Mouse (Mus musculus) hematopoietic stem cell, adult 5-6 weeks (primary cell): ENCODE data around the gene Obsl1. TPM values are rescaled to one million over a fixed set of nuclear protein-coding genes. Genes with fewer than 3 reads are reported as not detected.

Source experiments
- ATAC-seq, 2 experiments: fragments of 125-278 bp in 1 of 2; replicated peaks in 1 of 2; 2 replicates each; pipeline ENCODE4 v1.8.0; 2016 to 2017; ENCODE audit warnings: inconsistent platforms in 2 of 2, mild to moderate bottlenecking in 2 of 2, moderate number of reproducible peaks in 2 of 2, low read depth in 1 of 2, moderate TSS enrichment in 1 of 2; ENCODE audit not compliant: low FRiP score in 2 of 2, poor library complexity in 2 of 2, severe bottlenecking in 2 of 2, insufficient read depth in 1 of 2, low TSS enrichment in 1 of 2
- total RNA-seq: library from RNA; stranded (forward); fragments of 172-1452, 232-1000 nt; gene quantifications from 2 replicates; pipeline ENCODE4 v1.2.3, GENCODE M21; 2017

Gene Obsl1
- total RNA-seq, 1 experiment from 2014 or later, result 11.3 TPM

DNA sequence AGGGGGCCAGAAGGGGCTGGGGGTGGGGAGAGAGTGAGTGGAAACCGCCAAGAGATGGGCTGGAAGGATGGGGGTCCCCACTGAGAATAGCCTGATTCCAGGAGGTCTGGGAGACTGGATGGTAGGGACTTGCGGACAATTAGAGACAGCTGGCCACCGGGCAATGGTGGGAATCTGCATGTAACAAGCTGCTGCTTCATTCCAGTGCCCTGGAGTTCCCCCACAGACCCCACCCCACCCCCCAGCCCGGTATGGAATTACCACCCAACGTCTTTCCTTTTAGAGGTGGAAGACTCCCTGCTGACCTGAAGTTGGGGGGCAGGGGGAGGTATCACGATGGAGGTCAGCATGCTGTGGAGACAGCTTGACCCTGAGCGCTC is 58.2 kb downstream of the Obsl1 start:
- no peak for ATAC-seq

DNA sequence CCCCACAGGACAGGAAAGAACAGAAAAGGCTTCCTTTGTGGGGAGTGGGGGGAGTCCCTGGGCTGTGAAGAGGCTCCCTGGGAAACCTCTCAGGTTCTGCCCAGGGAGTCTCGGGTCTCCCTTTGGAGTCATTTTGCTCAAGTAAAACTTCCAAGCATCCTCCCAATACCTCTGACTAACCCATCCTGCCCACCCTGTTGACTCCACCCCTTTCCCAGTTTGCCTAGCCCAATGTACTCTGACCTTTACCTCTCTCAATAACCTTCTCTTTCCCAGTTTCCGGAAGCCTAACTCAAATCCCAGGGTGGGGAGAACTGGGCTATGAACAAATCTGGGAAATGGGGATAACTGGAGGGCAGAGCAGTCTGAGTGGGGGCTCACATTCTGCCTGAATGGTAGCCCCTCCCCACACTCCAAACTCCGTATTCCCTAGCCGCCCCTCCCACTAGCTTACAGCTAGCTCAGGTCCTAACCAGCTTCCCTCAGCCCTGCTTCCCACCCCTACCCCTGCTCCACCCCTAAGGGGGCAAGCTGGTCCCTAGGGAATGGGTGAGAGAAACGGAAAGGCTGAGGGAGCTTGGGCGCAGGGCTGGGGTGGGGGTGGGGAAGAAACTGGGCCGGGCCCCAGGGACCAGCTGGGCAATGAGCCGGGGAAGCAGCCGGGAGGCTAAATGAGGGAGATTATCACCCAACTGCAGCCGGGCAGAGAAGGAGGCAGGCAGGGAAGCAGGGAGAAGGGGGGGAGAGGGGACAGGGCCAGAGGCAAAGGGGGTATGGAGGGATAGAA is 58.8 kb downstream of the Obsl1 start:
- no peak for ATAC-seq

DNA sequence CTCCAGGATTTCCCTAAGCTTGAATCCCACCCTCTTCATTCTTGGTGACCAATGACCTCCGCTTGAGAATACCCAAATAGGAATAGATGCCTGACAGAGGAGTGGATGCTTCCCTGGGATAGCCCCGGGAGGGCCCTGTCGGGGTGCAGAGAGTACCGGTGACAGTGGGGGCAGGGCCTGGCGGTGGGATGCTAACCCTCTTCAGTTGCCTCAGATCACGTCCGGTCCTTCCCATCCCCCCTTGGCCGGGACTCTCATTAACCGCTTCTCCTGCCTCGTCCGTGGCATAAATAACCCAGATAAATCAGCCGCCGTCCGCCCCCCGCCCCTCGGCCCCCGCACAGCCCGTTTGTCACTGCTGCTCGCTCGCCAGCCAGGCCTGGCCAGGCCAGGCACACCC is 59.6 kb downstream of the Obsl1 start:
- ATAC-seq, result no peak

DNA sequence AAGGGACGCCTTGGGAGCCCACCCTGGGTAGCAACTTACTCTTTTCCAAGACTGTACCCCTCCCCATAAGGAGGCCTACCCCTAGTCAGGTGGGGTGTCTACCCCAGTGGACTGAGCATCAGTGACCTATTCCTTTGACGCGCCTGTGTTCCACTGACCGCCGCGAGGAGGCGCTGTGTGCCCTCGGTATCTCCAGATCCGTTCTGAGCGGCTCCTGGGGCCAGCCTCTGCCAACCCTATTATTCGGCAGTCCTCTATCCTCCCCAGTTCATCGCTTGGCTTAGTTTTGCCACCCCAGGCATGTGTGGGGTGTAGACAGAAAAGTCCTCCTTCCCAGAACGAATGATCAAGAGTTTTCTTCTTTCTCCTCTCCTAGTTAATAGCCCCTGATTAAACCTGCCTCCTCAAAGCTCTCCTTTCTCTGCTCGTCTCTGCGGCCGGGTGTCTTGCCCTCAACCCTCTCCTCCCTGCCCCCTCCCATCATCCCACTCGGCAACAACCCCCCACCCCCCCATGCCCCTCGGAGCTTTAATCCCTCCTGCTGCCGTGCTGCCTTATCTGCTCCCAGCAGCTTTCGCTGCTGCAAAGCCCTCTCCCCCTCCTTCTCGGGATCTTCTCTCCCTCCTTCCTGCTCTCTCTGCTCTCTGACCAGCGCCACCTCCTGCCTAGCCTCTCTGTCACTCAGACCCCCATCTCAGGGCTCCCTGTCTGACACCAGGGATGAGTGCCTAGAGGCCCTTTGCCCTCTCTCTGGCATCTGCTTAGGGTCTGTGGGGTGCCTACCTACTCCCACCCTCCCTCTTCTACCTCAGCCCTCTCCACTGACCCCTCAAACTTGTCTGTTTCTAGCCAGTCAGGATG is 60.3 kb downstream of the Obsl1 start:
- peak; percentile 52 to 70 for ATAC-seq

DNA sequence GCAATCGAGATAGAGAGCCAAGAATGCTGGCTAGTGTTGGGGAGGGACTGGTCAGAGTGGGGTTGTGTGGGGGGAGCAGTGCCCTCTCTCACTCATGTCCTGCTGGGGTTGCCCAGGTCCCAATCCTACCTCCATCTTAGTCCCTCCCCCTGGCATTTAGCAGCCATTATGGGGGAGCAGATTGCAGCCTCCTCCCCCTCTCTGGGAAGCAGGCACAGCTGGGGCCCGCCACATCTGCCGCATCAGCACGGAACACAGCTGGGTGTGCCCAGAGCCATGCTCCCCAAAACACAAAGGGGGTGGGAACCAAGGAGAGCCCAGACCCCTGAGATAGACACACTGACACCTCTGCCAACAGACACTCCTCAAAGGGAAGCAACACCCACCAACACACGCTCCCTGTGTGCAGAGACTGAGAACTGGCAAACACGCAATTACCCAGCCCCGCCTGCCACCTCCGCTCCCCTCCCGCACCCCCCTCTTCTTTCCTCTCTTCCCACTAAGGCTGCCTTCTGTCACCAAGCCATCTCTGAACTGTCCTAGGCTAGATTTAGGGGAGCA is 61.0 kb downstream of the Obsl1 start:
- ATAC-seq, result 0 out of 4 replicates have a peak, but pooled peaks of 1 of the 2 experiments have one; percentile 6

DNA sequence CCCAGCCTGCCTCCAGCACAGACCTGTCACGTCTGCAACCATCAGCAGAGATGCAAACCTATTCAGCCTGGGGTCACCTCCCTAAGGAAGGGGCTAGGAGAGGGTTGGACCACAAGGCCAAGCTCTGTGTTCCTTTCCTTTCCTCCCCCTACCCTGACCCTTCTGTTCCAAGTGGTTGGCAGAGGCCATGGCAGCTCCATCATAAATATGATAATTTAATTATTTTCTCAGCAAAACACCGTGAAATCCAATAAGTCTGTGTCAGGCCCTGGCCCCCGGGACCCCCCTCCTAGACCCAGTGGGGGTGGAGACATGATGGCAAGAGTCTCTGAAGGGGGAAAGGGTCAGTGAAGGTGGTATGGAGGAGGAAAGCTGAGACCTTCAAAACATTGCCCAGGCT is 62.0 kb downstream of the Obsl1 start:
- no peak for ATAC-seq

DNA sequence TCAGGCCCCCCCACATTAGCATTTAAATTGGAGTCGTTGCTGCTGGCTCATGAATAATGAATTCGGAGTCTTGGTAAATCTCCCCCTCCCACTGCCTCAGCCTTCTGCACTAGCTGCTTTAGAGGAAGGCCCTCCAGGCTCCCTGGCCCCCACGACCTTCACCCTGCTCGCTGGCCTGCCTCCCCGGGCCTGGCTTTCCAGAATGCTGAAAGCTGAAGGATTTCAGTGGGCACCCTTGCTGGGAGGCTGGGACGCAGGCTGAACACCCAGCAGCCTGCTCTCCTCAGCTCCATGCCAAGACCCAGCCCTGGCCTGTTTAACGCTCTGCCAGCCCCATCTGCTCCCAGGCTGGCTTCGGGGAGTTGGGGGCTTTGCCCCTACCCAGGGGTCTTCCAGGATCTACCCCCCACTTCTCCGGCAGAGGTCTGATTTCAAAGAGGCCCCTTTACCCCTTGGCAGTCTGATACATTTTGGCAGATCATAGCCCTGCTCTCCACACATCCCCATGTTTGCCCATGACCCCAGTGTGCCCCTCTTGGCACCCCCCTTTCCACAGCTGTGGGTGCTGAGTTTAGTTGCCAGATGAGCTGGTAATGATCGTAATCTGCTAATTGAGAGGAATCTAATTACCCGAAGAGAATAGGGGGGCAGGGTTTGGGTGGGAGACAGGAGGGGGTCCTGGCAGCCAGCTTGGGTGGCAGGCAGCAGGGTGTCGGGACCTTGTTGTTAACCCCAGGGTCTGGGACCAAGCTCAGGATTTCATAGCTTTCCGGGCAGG is 62.8 kb downstream of the Obsl1 start:
- no peak for ATAC-seq

DNA sequence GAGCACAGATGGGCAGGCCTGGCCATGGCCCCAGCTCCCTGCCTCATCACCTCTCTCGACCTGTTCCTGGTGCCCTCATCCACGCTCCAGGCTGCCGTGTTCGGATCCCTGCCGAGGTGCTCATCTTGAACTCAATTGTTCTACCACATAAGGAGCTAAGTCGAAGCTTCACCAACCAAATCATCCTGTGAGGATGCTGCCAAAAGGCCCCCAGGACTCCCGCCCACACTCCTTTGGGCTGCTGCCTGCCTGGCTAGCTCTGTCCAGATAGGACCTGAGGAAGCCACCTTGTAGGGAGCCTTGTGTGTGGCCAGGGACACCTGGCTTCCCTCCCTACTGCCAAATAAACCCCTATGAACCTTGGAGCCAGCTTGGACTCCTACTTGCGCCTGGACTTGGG is 63.4 kb downstream of the Obsl1 start:
- ATAC-seq, result no peak

DNA sequence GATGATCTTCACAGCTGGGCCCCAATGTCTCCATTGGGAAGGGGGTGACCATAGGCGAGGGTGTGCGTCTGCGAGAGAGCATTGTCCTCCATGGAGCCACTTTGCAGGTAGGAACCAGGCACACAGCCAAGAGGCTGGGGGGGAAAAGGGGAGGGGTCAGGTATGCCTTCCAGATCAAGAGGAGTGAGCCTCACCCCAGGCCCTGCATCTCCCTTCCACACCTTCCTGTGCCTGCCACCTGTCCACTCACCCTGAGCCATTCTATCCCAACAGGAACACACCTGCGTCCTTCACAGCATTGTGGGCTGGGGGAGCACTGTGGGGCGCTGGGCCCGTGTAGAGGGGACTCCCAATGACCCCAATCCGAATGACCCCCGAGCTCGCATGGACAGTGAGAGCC is 64.1 kb downstream of the Obsl1 start:
- ATAC-seq, result no peak

DNA sequence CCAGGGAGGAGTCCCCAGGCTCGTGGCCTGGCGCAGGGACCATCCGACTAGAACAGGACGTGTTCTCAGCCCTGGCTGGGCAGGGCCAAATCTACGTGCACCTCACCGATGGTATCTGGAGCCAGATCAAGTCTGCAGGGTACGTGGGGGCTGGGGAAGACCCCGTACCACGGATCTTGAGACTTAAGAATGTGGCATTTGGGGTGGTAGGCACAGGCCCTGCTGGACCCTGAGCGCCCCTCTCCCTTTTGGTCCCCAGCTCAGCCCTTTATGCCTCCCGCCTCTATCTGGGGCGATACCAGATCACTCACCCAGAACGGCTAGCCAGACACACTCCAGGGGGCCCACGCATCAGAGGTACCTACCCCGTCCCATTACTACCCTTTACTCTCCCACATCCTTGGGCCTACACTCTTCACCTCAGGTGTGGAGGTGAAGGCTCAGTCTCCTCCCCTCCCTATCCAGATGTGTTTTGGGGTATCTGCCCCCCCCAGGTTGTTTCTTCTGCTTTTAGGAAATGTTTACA is 64.7 kb downstream of the Obsl1 start:
- ATAC-seq, result no peak

DNA sequence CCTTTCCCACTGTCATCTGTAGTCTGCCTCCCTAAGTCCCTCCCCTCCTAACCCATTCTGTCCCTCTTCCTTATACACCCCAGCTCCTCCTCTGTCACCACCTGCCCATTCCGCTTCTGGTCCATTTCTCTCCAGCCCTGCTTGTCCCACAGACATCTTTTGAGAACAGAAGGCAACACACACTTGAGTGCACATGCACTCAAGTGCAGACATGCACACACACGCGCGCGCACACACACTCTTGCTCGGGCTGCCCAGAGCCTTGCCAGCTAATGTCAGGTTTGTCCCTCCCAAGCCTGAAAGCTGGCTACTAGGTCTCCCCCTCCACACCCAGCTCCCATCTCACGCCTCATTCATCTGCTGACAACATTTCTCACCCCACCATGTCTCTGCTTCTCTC is 65.6 kb downstream of the Obsl1 start:
- ATAC-seq, result no peak

DNA sequence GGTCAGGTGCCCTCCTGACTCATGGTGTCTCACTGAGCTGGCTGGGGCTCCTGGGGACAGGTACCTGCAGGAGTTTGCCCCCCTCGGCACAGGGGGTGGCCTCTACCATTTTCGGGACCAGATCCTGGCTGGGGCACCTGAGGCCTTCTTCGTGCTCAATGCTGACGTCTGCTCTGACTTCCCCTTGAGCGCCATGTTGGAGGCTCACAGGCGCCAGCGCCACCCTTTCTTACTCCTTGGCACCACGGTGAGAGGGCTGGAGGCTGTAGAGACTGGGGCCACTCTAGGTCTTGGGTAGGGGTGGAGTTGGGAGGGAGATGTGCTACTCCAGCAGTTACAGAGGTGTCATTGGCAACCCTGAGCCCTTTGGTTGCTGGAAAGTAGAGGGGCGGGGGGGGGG is 67.5 kb downstream of the Obsl1 start:
- ATAC-seq, result no peak

DNA sequence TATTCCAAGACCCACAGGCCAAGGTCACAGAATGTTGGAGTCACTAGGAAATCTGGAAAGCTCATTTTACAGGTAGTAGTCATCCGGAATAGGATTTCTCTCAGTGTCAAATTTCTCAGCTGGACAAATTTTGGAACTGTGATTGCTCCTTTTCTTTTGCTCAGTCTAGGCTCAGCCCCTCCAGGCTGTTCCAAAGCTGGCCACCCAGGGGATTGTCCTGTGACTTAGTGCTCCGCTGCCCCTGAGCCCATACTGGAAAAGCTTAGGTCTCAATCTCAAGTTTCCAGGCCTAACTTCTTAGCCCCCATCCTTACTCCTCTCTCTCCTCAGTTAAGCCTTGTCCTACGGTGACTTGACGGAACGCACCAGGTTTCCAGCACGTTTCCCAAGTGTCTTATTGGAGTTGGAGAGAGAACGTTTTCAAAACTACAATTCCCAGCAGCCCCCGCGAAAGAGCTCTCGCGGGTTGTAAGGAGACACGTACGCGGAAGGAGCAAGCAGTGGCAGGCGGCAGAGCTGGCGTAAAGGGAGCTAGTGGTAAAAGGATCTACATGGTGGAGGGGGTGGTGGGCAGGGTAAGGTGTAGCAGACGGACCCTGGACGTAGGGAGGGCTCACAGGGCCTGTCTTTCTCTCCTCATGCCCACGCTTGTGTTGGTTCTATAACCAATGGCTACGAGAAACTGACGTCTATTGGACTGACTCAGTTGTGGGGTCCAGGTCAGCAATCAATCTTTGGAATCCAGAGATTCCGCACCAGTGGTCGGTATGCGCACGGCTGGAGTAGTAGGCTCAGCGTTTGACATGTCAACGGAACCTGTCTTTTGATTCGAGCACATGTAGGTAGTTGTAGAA is 70.5 kb downstream of the Obsl1 start, which contains the start of gene Gmppa:
Gmppa (plus strand) TSS at position 456 of the 854 bp plus-strand sequence.
- peak; percentile 94 to 97 for ATAC-seq
